17 mouse cellular contexts compared by ENCODE assay signal in genomic region chr5:128843982-128844381, GRCm38 (mm10).
DNase-seq lines count a peak whose midpoint lies in the region; ATAC-seq and TF ChIP-seq lines count a peak whose summit lies in the region.
"Had no signal": no experiment of that assay in that cellular context is flagged by ENCODE, and none has a peak within 500 bp of the region (broad histone marks: within the 10 kb centered on the region; RNA-seq: fewer than 3 reads in every experiment).

No protein-coding gene starts in this region.

- H3K9me3 ChIP-seq in liver, postnatal 0 days (ENCODE audit: low read length), result no peaks in the 10 kb centered on the region
- no peaks in the 10 kb centered on the region for H3K9me3 ChIP-seq in liver, embryonic 12.5 days (replicated peaks)
- no peaks in the 10 kb centered on the region for H3K9me3 ChIP-seq in ES-E14 (ENCODE audit: control insufficient read depth, insufficient read depth, low read depth, low read length)
- no peaks in the 10 kb centered on the region for H3K9me3 ChIP-seq in limb, embryonic 10.5 days (replicated peaks)

- no peaks in the 10 kb centered on the region for H3K79me2 ChIP-seq in heart, adult 2 months (replicated peaks; ENCODE audit: control insufficient read depth, insufficient read depth, low read length)

- 39% methylated on average over 2 of the region's 2 CpGs for WGBS in heart, adult 2 months
- WGBS in liver, postnatal 0 days (ENCODE audit: insufficient replicate concordance), result 38% methylated on average over 2 of the region's 2 CpGs
- 22% methylated on average over 2 of the region's 2 CpGs for WGBS in liver, embryonic 12.5 days (ENCODE audit: insufficient replicate concordance)
- 47% methylated on average over 2 of the region's 2 CpGs for WGBS in limb, embryonic 10.5 days

- no peak for DNase-seq in heart, adult 2 months
- DNase-seq in heart, postnatal 14 days, result no peak
- DNase-seq in liver, postnatal 0 days, result no peak
- peak; percentile 22 for DNase-seq in ES-E14 (ENCODE audit: low read depth, low spot score)
- DNase-seq in limb, embryonic 10.5 days (ENCODE audit: low spot score), result no peak
- DNase-seq: gastrocnemius, postnatal 25 days; heart, postnatal 4 days; kidney, postnatal 10 days; right cerebral cortex, postnatal 25 days; thymus, postnatal 25 days had no signal

- no peaks in the 10 kb centered on the region for H3K27me3 ChIP-seq in heart, adult 2 months (ENCODE audit: control insufficient read depth, insufficient read depth, low read length)
- H3K27me3 ChIP-seq in liver, postnatal 0 days (ENCODE audit: insufficient read depth, low read length), result no peaks in the 10 kb centered on the region
- no peaks in the 10 kb centered on the region for H3K27me3 ChIP-seq in liver, embryonic 12.5 days (replicated peaks)
- H3K27me3 ChIP-seq in testis, adult 2 months (ENCODE audit: control insufficient read depth, insufficient read depth, low read length), result no peaks in the 10 kb centered on the region
- no peaks in the 10 kb centered on the region for H3K27me3 ChIP-seq in limb, embryonic 10.5 days (ENCODE audit: low read depth, poor library complexity, severe bottlenecking)
- H3K27me3 ChIP-seq: heart, embryonic 12.5 days; liver, embryonic 15.5 days had no signal

- ATAC-seq in liver, postnatal 0 days, result no peak
- no peak for ATAC-seq in liver, embryonic 12.5 days
- ATAC-seq: forebrain, embryonic 16.5 days; midbrain, embryonic 16.5 days had no signal

- H3K4me3 ChIP-seq in heart, adult 2 months, result no peak overlapping the region
- H3K4me3 ChIP-seq in liver, postnatal 0 days (ENCODE audit: low read depth, low read length), result no peak overlapping the region
- H3K4me3 ChIP-seq in liver, embryonic 12.5 days, result no peak overlapping the region
- no peak overlapping the region for H3K4me3 ChIP-seq in ES-E14 (ENCODE audit: insufficient read depth in 1 of 2, low read depth in 1 of 2, low read length in 2 of 2, poor library complexity in 1 of 2, severe bottlenecking in 1 of 2)
- no peak overlapping the region for H3K4me3 ChIP-seq in testis, adult 2 months (ENCODE audit: control insufficient read depth, low read depth, low read length)
- H3K4me3 ChIP-seq in limb, embryonic 10.5 days, result no peak overlapping the region
- H3K4me3 ChIP-seq: heart, embryonic 12.5 days; liver, embryonic 15.5 days had no signal

- no peaks in the 10 kb centered on the region for H3K36me3 ChIP-seq in heart, adult 2 months (ENCODE audit: control insufficient read depth, insufficient read depth, low read length)
- H3K36me3 ChIP-seq in liver, postnatal 0 days (replicated peaks; ENCODE audit: insufficient read depth, low read length), result no peaks in the 10 kb centered on the region
- no peaks in the 10 kb centered on the region for H3K36me3 ChIP-seq in liver, embryonic 12.5 days
- H3K36me3 ChIP-seq in ES-E14 (ENCODE audit: control insufficient read depth, insufficient read depth, low read length, poor library complexity, severe bottlenecking), result no peaks in the 10 kb centered on the region
- no peaks in the 10 kb centered on the region for H3K36me3 ChIP-seq in testis, adult 2 months (ENCODE audit: control insufficient read depth, insufficient read depth, low read length)
- no peaks in the 10 kb centered on the region for H3K36me3 ChIP-seq in limb, embryonic 10.5 days
- H3K36me3 ChIP-seq: heart, embryonic 12.5 days; liver, embryonic 15.5 days had no signal

- H3K9ac ChIP-seq in heart, adult 2 months (ENCODE audit: low read depth, low read length), result no peak overlapping the region
- no peak overlapping the region for H3K9ac ChIP-seq in liver, postnatal 0 days (replicated peaks)
- H3K9ac ChIP-seq in liver, embryonic 12.5 days, result no peak overlapping the region
- H3K9ac ChIP-seq in ES-E14 (ENCODE audit: insufficient read depth, low read depth, low read length, poor library complexity, severe bottlenecking), result no peak overlapping the region
- H3K9ac ChIP-seq: heart, embryonic 12.5 days; liver, embryonic 15.5 days had no signal

- no peak for TF ChIP-seq EP300 in heart, adult 2 months (IDR thresholded peaks at IDR 0.05; ENCODE audit: insufficient read depth, low read depth, low read length)
- no peak for TF ChIP-seq EP300 in liver, postnatal 0 days (IDR thresholded peaks at IDR 0.05; ENCODE audit: low read depth)

- intact Hi-C loops in heart, adult 2 months (cut with DNase I), result no loop called here
- intact Hi-C loops in heart, postnatal 14 days (cut with DNase I), result no loop called here

- peak; percentile 37 for TF ChIP-seq CTCF in heart, adult 2 months (IDR thresholded peaks at IDR 0.05)
- peak; percentile 25 for TF ChIP-seq CTCF in liver, postnatal 0 days (IDR thresholded peaks at IDR 0.05; ENCODE audit: low read depth)
- TF ChIP-seq CTCF in testis, adult 2 months (IDR thresholded peaks at IDR 0.05; ENCODE audit: control insufficient read depth, insufficient read depth, insufficient replicate concordance, low read depth, low read length), result peak; percentile 73; the same call in 1 of the 2 replicates

- in situ Hi-C loops in ES-E14 (cut with MboI; ENCODE audit: low sequenced_read_pairs in 2 of 2, unreplicated experiment in 2 of 2), result no loop called here

- H3K4me1 ChIP-seq in heart, adult 2 months (ENCODE audit: control insufficient read depth, insufficient read depth, low read length), result no peaks in the 10 kb centered on the region
- no peaks in the 10 kb centered on the region for H3K4me1 ChIP-seq in liver, postnatal 0 days (ENCODE audit: insufficient read depth)
- no peaks in the 10 kb centered on the region for H3K4me1 ChIP-seq in liver, embryonic 12.5 days
- no peaks in the 10 kb centered on the region for H3K4me1 ChIP-seq in ES-E14 (ENCODE audit: control insufficient read depth in 2 of 2, insufficient read depth in 2 of 2, low read length in 2 of 2, poor library complexity in 1 of 2)
- H3K4me1 ChIP-seq in testis, adult 2 months (ENCODE audit: control insufficient read depth, insufficient read depth, low read length), result no peaks in the 10 kb centered on the region
- H3K4me1 ChIP-seq in limb, embryonic 10.5 days, result peaks cover 16% of the 10 kb centered on the region
- H3K4me1 ChIP-seq: heart, embryonic 12.5 days; liver, embryonic 15.5 days had no signal

- no peak overlapping the region for H3K4me2 ChIP-seq in liver, postnatal 0 days (ENCODE audit: low read depth, low read length)
- no peak overlapping the region for H3K4me2 ChIP-seq in liver, embryonic 12.5 days
- H3K4me2 ChIP-seq: heart, embryonic 12.5 days; liver, embryonic 15.5 days had no signal

- no peak overlapping the region for H3K27ac ChIP-seq in heart, adult 2 months
- no peak overlapping the region for H3K27ac ChIP-seq in liver, postnatal 0 days (ENCODE audit: low read depth)
- H3K27ac ChIP-seq in liver, embryonic 12.5 days, result no peak overlapping the region
- H3K27ac ChIP-seq in ES-E14 (ENCODE audit: insufficient read depth, low read depth, low read length, poor library complexity, severe bottlenecking), result no peak overlapping the region
- no peak overlapping the region for H3K27ac ChIP-seq in testis, adult 2 months (ENCODE audit: control insufficient read depth, insufficient read depth, low read depth, low read length)
- no peak overlapping the region for H3K27ac ChIP-seq in limb, embryonic 10.5 days
- H3K27ac ChIP-seq: liver, embryonic 15.5 days; macrophage had no signal

- no peak for TF ChIP-seq POLR2A in heart, adult 2 months (IDR thresholded peaks at IDR 0.05; ENCODE audit: insufficient read depth, low read depth, low read length)
- TF ChIP-seq POLR2A in testis, adult 2 months (IDR thresholded peaks at IDR 0.05; ENCODE audit: control insufficient read depth, low read depth, low read length), result no peak

TF ChIP-seq in ES-E14, 5 proteins besides CTCF, POLR2A, EP300 and RAD21:
- TF ChIP-seq MAFK (IDR thresholded peaks at IDR 0.05; ENCODE audit: insufficient read depth, low read depth, low read length), result no peak
- no peak for TF ChIP-seq HCFC1 (IDR thresholded peaks at IDR 0.05; ENCODE audit: borderline replicate concordance, insufficient read depth, low read length)
- no peak for TF ChIP-seq ZC3H11A (IDR thresholded peaks at IDR 0.05; ENCODE audit: borderline replicate concordance, low read depth, low read length)
- no peak for TF ChIP-seq ZNF384 (IDR thresholded peaks at IDR 0.05; ENCODE audit: low read depth, low read length)
- TF ChIP-seq CHD2 (IDR thresholded peaks at IDR 0.05; ENCODE audit: low read depth, low read length), result no peak
TF ChIP-seq in ES-E14: peak in this region for 0.
